Mouse (Mus musculus) limb, embryonic 10.5 days (tissue): ENCODE results near the gene Hormad1. TPM values are rescaled to one million over a fixed set of nuclear protein-coding genes. Genes with fewer than 3 reads are reported as not detected.
"Not testable (repeated sequence)": the region's sequence is repeated elsewhere in the genome, so short reads cannot be mapped to it uniquely, and the experiment has no call there.

Experiments used
- DNase-seq: peaks from one replicate; pipeline ENCODE4 v3.0.0-alpha.2; 2017; ENCODE audit warnings: low spot score
- H3K27ac ChIP-seq: fragments of 300-500 bp; sonication (generic); 2 replicates; pipeline ENCODE4 v1.5.1; 2016; ENCODE audit warnings: mild to moderate bottlenecking
- H3K27me3 ChIP-seq: fragments of 300-500 bp; sonication (generic); 2 replicates; pipeline ENCODE4 v1.6.1; 2016; ENCODE audit warnings: low read depth, mild to moderate bottlenecking; ENCODE audit not compliant: poor library complexity, severe bottlenecking
- H3K36me3 ChIP-seq: fragments of 300-500 bp; sonication (generic); 2 replicates; pipeline ENCODE4 v1.6.1; 2016; ENCODE audit warnings: mild to moderate bottlenecking, moderate library complexity
- H3K4me1 ChIP-seq: fragments of 300-500 bp; sonication (generic); 2 replicates; pipeline ENCODE4 v1.6.1; 2016
- H3K4me3 ChIP-seq: fragments of 300-500 bp; sonication (generic); 2 replicates; pipeline ENCODE4 v1.5.1; 2016; ENCODE audit warnings: mild to moderate bottlenecking, moderate library complexity
- H3K9me3 ChIP-seq: fragments of 300-500 bp; sonication (generic); replicated peaks from 2 replicates; pipeline ENCODE4 v1.6.1; 2016; ENCODE audit warnings: mild to moderate bottlenecking
- WGBS: fragments of 180-500 bp; shearing (Covaris S2); methylation state at CpG from one replicate; pipeline ENCODE4 v1.1.7; 2016; 5-methylcytosine and 5-hydroxymethylcytosine counted together
- polyA plus RNA-seq: library from polyadenylated mRNA; unstranded; fragments of >200 nt; fragmentation: Nextera tagmentation; extraction: Ambion mirVana; gene quantifications from 2 replicates; pipeline ENCODE4 v1.2.1, GENCODE M21; 2016

Gene Hormad1
- polyA plus RNA-seq, 1 experiment from 2014 or later: not detected

- Histone ChIP-seq H3K27ac (peak within 1 kb of the TSS; percentile 70), H3K27me3 (no peaks in the 10 kb centered on the region), H3K36me3 (peaks cover 26% of the 10 kb centered on the region), H3K4me1 (peaks cover 10% of the 10 kb centered on the region; the same call in 1 of the 2 replicates), H3K4me3 (peak within 1 kb of the TSS; percentile 75), H3K9me3 (no peaks in the 10 kb centered on the region)
- under 1% methylated on average over 12 of the region's 12 CpGs for WGBS
- peak; percentile 75 for DNase-seq
These were observed 29.2 kb downstream of the Hormad1 start, which contains the start of gene Golph3l for GRCm38 (mm10) chr3:95588604-95589086. Gene Golph3l (plus strand): TSS chr3:95588934.

GRCm38 (mm10) chr3:95598734-95599133 is 39.3 kb downstream of the Hormad1 start:
- Histone ChIP-seq H3K27me3 (no peaks in the 10 kb centered on the region), H3K4me3 (no peak overlapping the region), H3K4me1 (no peaks in the 10 kb centered on the region), H3K9me3 (no peaks in the 10 kb centered on the region), H3K36me3 (peaks cover 42% of the 10 kb centered on the region), H3K27ac (no peak overlapping the region)
- DNase-seq: no peak

GRCm38 (mm10) chr3:95601287-95601686 is 41.8 kb downstream of the Hormad1 start:
- H3K4me1 ChIP-seq: no peaks in the 10 kb centered on the region
- peaks cover 27% of the 10 kb centered on the region for H3K36me3 ChIP-seq
- DNase-seq: no peak
- no peaks in the 10 kb centered on the region for H3K27me3 ChIP-seq
- no peak overlapping the region for H3K4me3 ChIP-seq
- no peak overlapping the region for H3K27ac ChIP-seq
- H3K9me3 ChIP-seq: no peaks in the 10 kb centered on the region
- 90% methylated on average over 3 of the region's 3 CpGs for WGBS

DNA sequence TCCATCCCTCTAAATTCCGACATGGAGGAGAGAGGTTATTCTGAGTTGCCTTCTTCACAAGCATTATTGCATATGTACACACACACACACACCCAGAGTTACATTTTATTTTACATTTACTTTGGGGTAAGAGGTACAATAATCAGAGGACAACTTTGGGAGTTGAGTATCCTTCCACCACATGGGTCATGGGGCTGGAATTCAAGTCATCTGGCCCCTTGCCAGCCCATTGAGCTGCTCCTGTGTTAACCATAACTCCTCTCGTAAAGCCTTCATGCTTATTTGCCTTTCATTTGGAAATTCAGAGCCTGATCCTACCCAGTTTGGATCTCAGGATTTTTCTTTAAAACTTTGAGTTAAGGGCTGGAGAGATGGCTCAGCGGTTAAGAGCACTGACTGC is 46.6 kb downstream of the Hormad1 start:
- Histone ChIP-seq H3K27ac (no peak overlapping the region), H3K9me3 (no peaks in the 10 kb centered on the region), H3K4me1 (no peaks in the 10 kb centered on the region), H3K4me3 (no peak overlapping the region), H3K27me3 (no peaks in the 10 kb centered on the region), H3K36me3 (peaks cover 43% of the 10 kb centered on the region)
- DNase-seq: no peak
- WGBS: 93% methylated on average over 3 of the region's 3 CpGs

DNA sequence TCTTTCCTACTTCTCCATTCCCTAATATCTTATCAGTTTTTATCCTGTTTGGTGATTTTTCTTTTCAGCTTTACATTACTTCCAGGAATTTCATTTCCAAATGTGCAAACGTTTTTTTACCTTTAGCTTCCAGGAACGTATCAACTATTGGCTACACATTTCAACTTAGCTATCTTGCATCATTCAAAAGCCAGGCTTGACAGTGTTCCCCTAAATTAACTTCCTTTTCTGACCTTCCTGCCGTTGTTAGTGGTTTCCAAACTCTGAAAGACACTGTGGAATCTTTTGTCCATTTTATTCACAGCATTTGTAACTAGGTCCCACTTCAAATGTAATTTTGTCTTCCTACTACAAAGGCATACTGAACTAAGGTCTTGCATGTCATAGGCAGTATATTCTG is 49.7 kb downstream of the Hormad1 start:
- H3K27me3 ChIP-seq: no peaks in the 10 kb centered on the region
- H3K4me1 ChIP-seq: no peaks in the 10 kb centered on the region
- no peak overlapping the region for H3K27ac ChIP-seq
- DNase-seq: no peak
- H3K4me3 ChIP-seq: no peak overlapping the region
- 80% methylated on average over 3 of the region's 3 CpGs for WGBS
- no peaks in the 10 kb centered on the region for H3K9me3 ChIP-seq
- peaks cover 52% of the 10 kb centered on the region for H3K36me3 ChIP-seq

- Histone ChIP-seq H3K4me1 (no peaks in the 10 kb centered on the region), H3K36me3 (peaks cover 65% of the 10 kb centered on the region), H3K4me3 (no peak overlapping the region), H3K27ac (no peak overlapping the region), H3K27me3 (no peaks in the 10 kb centered on the region), H3K9me3 (no peaks in the 10 kb centered on the region)
- no peak for DNase-seq
- WGBS: 94% methylated on average over 1 of the region's 1 CpGs
These were observed 54.5 kb downstream of the Hormad1 start for GRCm38 (mm10) chr3:95613996-95614395.

DNA sequence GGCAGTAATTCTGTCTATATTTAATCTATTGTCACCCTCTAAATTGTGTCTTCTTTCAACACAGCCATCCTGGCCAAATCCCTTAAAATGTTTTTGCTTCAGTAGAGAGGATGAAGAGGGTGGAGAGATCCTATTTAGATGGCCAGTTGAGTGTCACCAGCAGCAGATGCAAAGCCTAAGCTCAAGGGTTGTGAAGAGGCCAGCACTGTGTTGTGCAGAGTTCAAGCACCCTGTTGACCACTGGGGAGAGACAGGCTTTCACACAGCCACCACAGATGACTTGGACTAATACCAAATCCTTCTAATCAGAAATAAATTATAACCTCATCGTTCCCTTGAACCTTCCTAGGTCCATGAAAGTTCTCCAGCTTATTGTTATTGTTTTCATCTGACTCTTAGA is 59.0 kb downstream of the Hormad1 start:
- H3K4me3 ChIP-seq: no peak overlapping the region
- H3K9me3 ChIP-seq: no peaks in the 10 kb centered on the region
- no peak overlapping the region for H3K27ac ChIP-seq
- H3K4me1 ChIP-seq: peaks cover 4% of the 10 kb centered on the region
- no peak for DNase-seq
- 94% methylated on average over 1 of the region's 1 CpGs for WGBS
- H3K27me3 ChIP-seq: no peaks in the 10 kb centered on the region
- peaks cover 61% of the 10 kb centered on the region for H3K36me3 ChIP-seq

GRCm38 (mm10) chr3:95621241-95621640 is 61.8 kb downstream of the Hormad1 start:
- no peaks in the 10 kb centered on the region for H3K27me3 ChIP-seq
- DNase-seq: no peak
- no peak overlapping the region for H3K4me3 ChIP-seq
- 79% methylated on average over 1 of the region's 1 CpGs for WGBS
- no peaks in the 10 kb centered on the region for H3K9me3 ChIP-seq
- no peak overlapping the region for H3K27ac ChIP-seq
- H3K4me1 ChIP-seq: peaks cover 21% of the 10 kb centered on the region
- H3K36me3 ChIP-seq: peaks cover 43% of the 10 kb centered on the region

DNA sequence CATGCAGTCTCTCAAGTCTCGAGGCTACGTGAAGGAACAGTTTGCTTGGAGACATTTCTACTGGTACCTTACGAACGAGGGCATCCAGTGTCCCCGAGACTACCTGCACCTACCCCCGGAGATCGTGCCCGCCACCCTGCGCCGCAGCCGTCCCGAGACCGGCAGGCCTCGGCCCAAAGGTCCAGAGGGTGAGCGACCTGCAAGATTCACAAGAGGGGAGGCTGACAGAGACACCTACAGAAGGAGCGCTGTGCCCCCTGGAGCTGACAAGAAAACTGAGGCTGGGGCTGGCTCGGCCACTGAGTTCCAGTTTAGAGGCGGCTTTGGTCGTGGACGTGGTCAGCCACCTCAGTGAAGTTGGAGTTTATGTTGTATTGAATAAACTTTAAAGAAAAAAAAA is 62.9 kb downstream of the Hormad1 start:
- H3K27me3 ChIP-seq, H3K9me3 ChIP-seq, H3K4me3 ChIP-seq, DNase-seq, H3K27ac ChIP-seq: not testable (repeated sequence)
- Histone ChIP-seq H3K36me3 (peaks cover 43% of the 10 kb centered on the region), H3K4me1 (peaks cover 23% of the 10 kb centered on the region)
- WGBS: 95% methylated on average over 20 of the region's 20 CpGs

DNA sequence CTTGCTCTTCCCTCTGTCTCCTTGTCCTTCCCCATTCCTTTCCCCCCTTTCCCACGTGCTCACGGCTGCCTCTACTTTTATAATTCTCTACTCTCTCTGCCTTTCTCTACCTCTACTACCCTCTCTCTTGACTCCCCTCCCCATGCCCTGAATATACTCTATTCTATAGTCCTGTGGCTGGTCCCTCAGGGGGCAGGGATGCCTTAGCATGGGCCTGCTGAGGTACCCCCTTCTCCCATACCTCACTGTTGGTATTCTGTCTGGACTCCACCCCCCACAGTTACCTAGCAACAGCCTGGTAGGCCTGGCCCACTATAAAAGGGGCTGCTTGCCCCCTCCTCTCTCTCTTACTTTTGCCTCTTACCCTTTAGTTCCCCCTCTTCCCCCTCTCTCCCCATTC is 64.1 kb downstream of the Hormad1 start:
- H3K4me1 ChIP-seq: peaks cover 23% of the 10 kb centered on the region
- H3K4me3 ChIP-seq: no peak overlapping the region
- no peaks in the 10 kb centered on the region for H3K27me3 ChIP-seq
- no peaks in the 10 kb centered on the region for H3K9me3 ChIP-seq
- 71% methylated on average over 2 of the region's 2 CpGs for WGBS
- DNase-seq: no peak
- peak overlapping the region; percentile 92 for H3K27ac ChIP-seq
- H3K36me3 ChIP-seq: peaks cover 43% of the 10 kb centered on the region

- not testable (repeated sequence) for DNase-seq, H3K9me3 ChIP-seq, H3K27me3 ChIP-seq
- Histone ChIP-seq H3K27ac (peak overlapping the region; percentile 92), H3K4me3 (peak overlapping the region; percentile 71), H3K4me1 (peaks cover 23% of the 10 kb centered on the region), H3K36me3 (peaks cover 43% of the 10 kb centered on the region)
- WGBS: 78% methylated on average over 5 of the region's 5 CpGs
These were observed 64.6 kb downstream of the Hormad1 start for GRCm38 (mm10) chr3:95623991-95624515.

- peaks cover 23% of the 10 kb centered on the region for H3K4me1 ChIP-seq
- DNase-seq: peak; percentile 93
- no peaks in the 10 kb centered on the region for H3K9me3 ChIP-seq
- H3K36me3 ChIP-seq: peaks cover 43% of the 10 kb centered on the region
- peak within 1 kb of the TSS; percentile 92 for H3K27ac ChIP-seq
- WGBS: under 1% methylated on average over 44 of the region's 44 CpGs
- H3K4me3 ChIP-seq: peak within 1 kb of the TSS; percentile 71
- H3K27me3 ChIP-seq: no peaks in the 10 kb centered on the region
These were observed 65.4 kb downstream of the Hormad1 start, which contains the start of gene Ensa for GRCm38 (mm10) chr3:95624628-95625503. Gene Ensa (plus strand): TSS chr3:95624993.

GRCm38 (mm10) chr3:95627763-95628162 is 68.3 kb downstream of the Hormad1 start:
- no peaks in the 10 kb centered on the region for H3K27me3 ChIP-seq
- no peak for DNase-seq
- H3K4me1 ChIP-seq: peaks cover 23% of the 10 kb centered on the region
- WGBS: 91% methylated on average over 5 of the region's 5 CpGs
- no peak overlapping the region for H3K4me3 ChIP-seq
- H3K27ac ChIP-seq: no peak overlapping the region
- H3K9me3 ChIP-seq: no peaks in the 10 kb centered on the region
- peaks cover 65% of the 10 kb centered on the region for H3K36me3 ChIP-seq
